In genomic region chr15:27925865-27926264, GRCm38 (mm10) we compare ENCODE assay signal across 9 mouse cellular contexts.
A peak's percentile ranks its signal among the peaks of the same experiment; 100 is the strongest.
DNase-seq lines count a peak whose midpoint lies in the region; ATAC-seq lines count a peak whose summit lies in the region.
"Had no signal": no experiment of that assay in that cellular context is flagged by ENCODE, and none has a peak within 500 bp of the region (broad histone marks: within the 10 kb centered on the region; RNA-seq: fewer than 3 reads in every experiment).

No protein-coding gene starts in this region.

- ATAC-seq in CD4-positive, CD25-positive, alpha-beta regulatory T cell, adult 4 months: peak; percentile 44
- no peak for ATAC-seq in heart, embryonic 13.5 days (ENCODE audit: extremely low read depth, insufficient number of reproducible peaks, low FRiP score, low TSS enrichment)
- no peak for ATAC-seq in frontal cortex, adult (ENCODE audit: low TSS enrichment)
- ATAC-seq: midbrain, embryonic 16.5 days had no signal

- H3K4me1 ChIP-seq in heart, embryonic 13.5 days: peaks cover 63% of the 10 kb centered on the region

- H3K4me3 ChIP-seq in heart, embryonic 13.5 days: no peak overlapping the region
- H3K4me3 ChIP-seq in macrophage (ENCODE audit: inconsistent target): no peak overlapping the region

- intact Hi-C loops in heart, postnatal 36 days (cut with DNase I): no loop called here
- intact Hi-C loops in left cerebral cortex, postnatal 14 days (cut with DNase I): no loop called here

- peak; percentile 38 to 64 for DNase-seq in heart, adult 18-20 months
- no peak for DNase-seq in heart, postnatal 36 days
- no peak for DNase-seq in right cerebral cortex, postnatal 14 days
- no peak for DNase-seq in left cerebral cortex, postnatal 14 days (ENCODE audit: low spot score in 2 of 2)

- peaks cover 84% of the 10 kb centered on the region for H3K79me2 ChIP-seq in macrophage (ENCODE audit: inconsistent target)

- peak overlapping the region; percentile 70 for H3K27ac ChIP-seq in heart, embryonic 13.5 days (replicated peaks)
- H3K27ac ChIP-seq in macrophage: peak overlapping the region; percentile 97

- no peaks in the 10 kb centered on the region for H3K9me3 ChIP-seq in heart, embryonic 13.5 days

- no peaks in the 10 kb centered on the region for H3K36me3 ChIP-seq in heart, embryonic 13.5 days
- no peaks in the 10 kb centered on the region for H3K36me3 ChIP-seq in macrophage (ENCODE audit: inconsistent target)

- H3K27me3 ChIP-seq in heart, embryonic 13.5 days (replicated peaks): no peaks in the 10 kb centered on the region

- peak overlapping the region; percentile 20; the same call in 1 of the 2 replicates for H3K4me2 ChIP-seq in heart, embryonic 13.5 days

- WGBS in heart, embryonic 13.5 days: 37% methylated on average over 8 of the region's 8 CpGs
- 3% methylated on average over 8 of the region's 8 CpGs for WGBS in macrophage (ENCODE audit: missing documents)

- H3K9ac ChIP-seq in heart, embryonic 13.5 days: peak overlapping the region; percentile 53; the same call in 1 of the 2 replicates

Comparison
In these comparisons a context has a peak if more than half of its experiments do, and no peak if none do; other contexts are left out.
1. DNase-seq: peak in heart, adult 18-20 months (2 of 2); none in heart, postnatal 36 days (0 of 2), right cerebral cortex, postnatal 14 days (single experiment) and left cerebral cortex, postnatal 14 days (0 of 2).